Mouse (Mus musculus) ES-Bruce4 (cell line): ENCODE measurements around the gene Stmn1.

Experiments
- CTCF ChIP-seq: IDR thresholded peaks from one replicate; pipeline ENCODE4 v1.8.1; 2011; ENCODE audit warnings: low read depth, low read length
- POLR2A ChIP-seq: IDR thresholded peaks from one replicate; pipeline ENCODE4 v1.8.1; 2011; ENCODE audit warnings: low read length; ENCODE audit not compliant: insufficient read depth

DNA sequence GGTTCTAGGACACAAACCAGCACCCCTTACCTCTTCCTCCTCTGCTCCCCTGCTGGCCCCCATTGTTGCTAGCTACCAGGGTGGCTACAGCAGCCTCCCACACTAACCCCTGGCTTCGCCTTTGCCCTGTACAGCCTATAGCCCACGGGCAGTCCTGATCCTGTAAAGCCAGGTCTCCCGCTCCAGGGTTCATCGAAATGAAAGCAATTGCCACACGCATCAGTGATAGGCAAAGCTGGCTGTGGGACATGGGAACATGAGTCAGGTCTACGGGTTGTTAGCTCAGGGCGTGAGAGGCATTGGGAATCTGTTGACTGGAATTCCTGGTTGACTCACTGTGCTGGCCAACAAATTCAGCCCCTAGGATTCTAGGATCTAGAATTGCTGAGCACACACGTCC is 14.3 kb downstream of the Stmn1 start:
- TF ChIP-seq CTCF (no peak), POLR2A (no peak)
